Mouse (Mus musculus): ENCODE results near the gene Smg6. TPM values are rescaled to one million over a fixed set of nuclear protein-coding genes. Genes with fewer than 3 reads are reported as not detected.

The Smg6 gene
- polyA plus RNA-seq, 1 experiment from 2014 or later: 19.9 TPM

GRCm38 (mm10) chr11:75191841-75192240 lies 266.2 kb downstream of the Smg6 start:
- Histone ChIP-seq H3K27ac (ENCODE audit: low read length) (no peak overlapping the region), H3K4me1 (ENCODE audit: control insufficient read depth, insufficient read depth, low read length) (peaks cover 26% of the 10 kb centered on the region), H3K4me2 (replicated peaks; ENCODE audit: low read depth, low read length) (no peak overlapping the region), H3K4me3 (ENCODE audit: low read depth, low read length) (no peak overlapping the region), H3K27me3 (ENCODE audit: control insufficient read depth, insufficient read depth, low read length) (peaks cover 29% of the 10 kb centered on the region), H3K9ac (replicated peaks; ENCODE audit: low read depth, low read length) (no peak overlapping the region), H3K36me3 (ENCODE audit: control insufficient read depth, insufficient read depth, low read length) (no peaks in the 10 kb centered on the region), H3K9me3 (ENCODE audit: control insufficient read depth, low read depth, low read length) (no peaks in the 10 kb centered on the region)
- 66% methylated on average over 6 of the region's 6 CpGs for WGBS
- ATAC-seq (ENCODE audit: insufficient number of reproducible peaks, insufficient read depth, low FRiP score, low read depth): no peak

DNA sequence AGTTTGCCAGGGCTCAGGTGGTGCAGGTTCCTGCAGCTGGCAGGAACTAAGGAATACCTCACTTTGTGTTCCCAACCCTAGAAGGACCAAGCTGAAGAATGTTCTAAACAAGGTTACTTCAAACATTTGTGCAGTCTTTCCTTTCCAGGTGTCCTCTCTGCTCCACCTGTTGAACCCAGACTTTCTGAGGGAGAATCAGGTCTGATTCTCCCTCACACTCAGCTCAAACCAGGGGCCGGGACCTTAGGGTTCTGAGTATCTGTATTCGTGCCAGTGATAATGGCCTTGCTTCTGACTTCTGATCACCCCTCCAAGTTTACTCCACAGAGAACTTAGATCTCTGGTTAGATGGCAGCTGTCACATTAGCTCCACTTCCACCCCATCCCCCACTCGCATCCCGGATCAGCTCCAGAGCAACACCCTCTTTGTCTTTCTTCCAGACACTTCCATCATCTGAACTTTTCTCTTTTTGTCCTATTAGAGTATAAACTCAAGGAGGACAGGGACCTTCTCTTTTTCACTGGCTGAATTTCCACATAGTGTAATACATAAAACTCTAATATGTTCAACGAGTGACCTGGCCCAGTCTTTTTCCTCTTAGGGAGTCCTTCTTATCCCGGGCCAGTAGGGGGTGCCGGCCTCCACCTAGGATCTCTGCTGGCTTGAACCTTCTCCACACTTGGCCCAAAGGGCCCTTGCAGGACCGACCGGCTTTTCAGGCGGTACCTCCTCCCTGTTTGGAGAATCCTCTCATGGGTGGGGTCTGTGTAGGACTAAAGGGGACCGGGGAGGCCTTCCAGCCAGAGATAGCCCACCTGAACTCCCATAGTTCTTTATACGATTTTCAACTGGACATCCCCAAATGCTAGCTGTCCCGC lies 267.0 kb downstream of the Smg6 start:
- no peaks in the 10 kb centered on the region for H3K36me3 ChIP-seq (ENCODE audit: control insufficient read depth, insufficient read depth, low read length)
- WGBS: 26% methylated on average over 13 of the region's 13 CpGs
- no peaks in the 10 kb centered on the region for H3K9me3 ChIP-seq (ENCODE audit: control insufficient read depth, low read depth, low read length)
- H3K4me1 ChIP-seq (ENCODE audit: control insufficient read depth, insufficient read depth, low read length): peaks cover 26% of the 10 kb centered on the region
- H3K4me2 ChIP-seq (replicated peaks; ENCODE audit: low read depth, low read length): peak overlapping the region; percentile 87
- H3K4me3 ChIP-seq (ENCODE audit: low read depth, low read length): peak overlapping the region; percentile 48
- no peak overlapping the region for H3K9ac ChIP-seq (replicated peaks; ENCODE audit: low read depth, low read length)
- H3K27ac ChIP-seq (ENCODE audit: low read length): no peak overlapping the region
- ATAC-seq (ENCODE audit: insufficient number of reproducible peaks, insufficient read depth, low FRiP score, low read depth): peak; percentile 54; the same call in 1 of the 2 replicates
- H3K27me3 ChIP-seq (ENCODE audit: control insufficient read depth, insufficient read depth, low read length): peaks cover 29% of the 10 kb centered on the region

DNA sequence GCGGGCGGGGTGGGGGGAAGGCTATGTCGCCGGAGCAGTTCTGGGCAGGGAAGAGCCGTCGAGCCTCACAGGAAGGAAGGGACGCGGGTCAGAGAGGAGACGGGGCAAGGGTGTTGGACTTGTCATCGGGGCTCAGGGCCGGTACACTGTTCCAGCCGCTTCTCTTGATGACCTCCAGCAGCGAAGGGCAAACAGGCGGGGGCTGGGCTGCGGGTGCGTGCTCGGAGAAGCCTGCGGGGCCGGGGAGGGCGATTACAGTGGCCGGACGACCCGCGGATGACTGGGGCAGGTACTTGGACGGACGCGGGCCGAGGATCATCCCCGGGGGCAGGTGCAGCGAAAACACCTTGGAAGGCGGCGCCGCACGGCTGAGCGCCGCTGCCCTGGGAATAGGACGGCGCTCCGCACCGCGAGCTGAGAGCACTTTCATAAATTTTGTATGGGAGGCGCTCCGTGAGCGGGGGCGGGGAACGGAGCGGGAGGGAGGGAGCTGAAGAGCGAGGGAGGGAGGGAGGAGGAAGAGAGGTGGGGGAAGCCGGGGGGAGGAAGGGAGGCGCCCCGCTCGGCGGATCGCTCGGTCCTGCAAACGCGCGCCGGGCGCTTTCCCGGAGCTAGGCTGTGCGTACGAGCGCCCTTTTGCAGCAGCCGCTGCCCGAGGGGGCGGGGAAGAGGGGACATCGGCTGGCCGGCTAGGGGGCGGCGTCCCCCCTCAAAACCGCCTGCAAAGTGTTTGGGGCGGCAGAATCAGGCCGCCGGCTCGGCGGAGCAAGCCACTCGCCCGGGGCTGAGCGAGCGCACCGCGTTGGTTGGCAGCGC lies 267.8 kb downstream of the Smg6 start, which contains the start of gene Rtn4rl1:
Rtn4rl1 (plus strand) TSS at position 528 of the 816 bp plus-strand sequence.
- 1% methylated on average over 80 of the region's 84 CpGs for WGBS
- Histone ChIP-seq H3K4me1 (ENCODE audit: control insufficient read depth, insufficient read depth, low read length) (peaks cover 26% of the 10 kb centered on the region), H3K36me3 (ENCODE audit: control insufficient read depth, insufficient read depth, low read length) (no peaks in the 10 kb centered on the region), H3K4me2 (replicated peaks; ENCODE audit: low read depth, low read length) (peak within 1 kb of the TSS; percentile 87), H3K9ac (replicated peaks; ENCODE audit: low read depth, low read length) (no peak within 1 kb of the TSS; the same call in 1 of the 2 replicates), H3K27me3 (ENCODE audit: control insufficient read depth, insufficient read depth, low read length) (peaks cover 29% of the 10 kb centered on the region), H3K27ac (ENCODE audit: low read length) (no peak within 1 kb of the TSS), H3K4me3 (ENCODE audit: low read depth, low read length) (peak within 1 kb of the TSS; percentile 48), H3K9me3 (ENCODE audit: control insufficient read depth, low read depth, low read length) (no peaks in the 10 kb centered on the region)
- ATAC-seq (ENCODE audit: insufficient number of reproducible peaks, insufficient read depth, low FRiP score, low read depth): 0 out of 2 replicates have a peak, but pooled peaks have one; percentile 5

DNA sequence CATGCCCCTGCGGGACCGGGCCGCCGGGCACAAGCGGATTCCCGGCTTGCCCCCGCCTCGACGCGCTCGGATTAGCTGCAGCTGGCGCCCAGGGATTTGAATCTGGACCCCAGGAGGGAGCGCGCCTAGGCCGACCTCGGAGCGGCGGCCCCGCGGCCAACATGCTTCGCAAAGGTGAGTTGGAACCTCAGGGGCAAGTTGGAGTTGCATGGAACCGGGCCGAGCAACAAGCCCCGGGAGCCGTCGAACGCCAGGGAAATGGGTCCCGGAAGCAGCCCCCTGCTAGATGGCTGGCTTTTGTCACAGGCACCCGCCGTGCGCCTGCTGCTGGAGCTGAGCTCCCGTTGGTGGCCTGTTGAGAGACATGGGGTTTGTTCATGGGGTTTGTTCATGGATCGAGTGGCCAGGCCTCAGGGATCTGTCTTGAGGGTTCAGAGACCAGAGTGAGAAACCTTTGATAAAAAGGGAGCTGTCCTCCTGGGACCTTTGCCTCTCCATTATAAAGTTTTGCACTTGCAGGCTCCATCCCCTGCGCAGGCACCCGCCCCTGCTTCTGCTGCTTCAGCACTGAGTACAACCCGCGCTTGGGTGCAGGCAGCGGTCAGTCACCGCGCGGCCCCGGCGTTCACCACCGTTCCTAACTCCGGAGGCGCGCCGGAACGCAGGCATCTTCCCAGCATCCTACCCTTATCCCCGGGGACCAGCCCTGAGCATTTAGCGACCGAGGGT lies 268.7 kb downstream of the Smg6 start:
- peaks cover 29% of the 10 kb centered on the region for H3K27me3 ChIP-seq (ENCODE audit: control insufficient read depth, insufficient read depth, low read length)

DNA sequence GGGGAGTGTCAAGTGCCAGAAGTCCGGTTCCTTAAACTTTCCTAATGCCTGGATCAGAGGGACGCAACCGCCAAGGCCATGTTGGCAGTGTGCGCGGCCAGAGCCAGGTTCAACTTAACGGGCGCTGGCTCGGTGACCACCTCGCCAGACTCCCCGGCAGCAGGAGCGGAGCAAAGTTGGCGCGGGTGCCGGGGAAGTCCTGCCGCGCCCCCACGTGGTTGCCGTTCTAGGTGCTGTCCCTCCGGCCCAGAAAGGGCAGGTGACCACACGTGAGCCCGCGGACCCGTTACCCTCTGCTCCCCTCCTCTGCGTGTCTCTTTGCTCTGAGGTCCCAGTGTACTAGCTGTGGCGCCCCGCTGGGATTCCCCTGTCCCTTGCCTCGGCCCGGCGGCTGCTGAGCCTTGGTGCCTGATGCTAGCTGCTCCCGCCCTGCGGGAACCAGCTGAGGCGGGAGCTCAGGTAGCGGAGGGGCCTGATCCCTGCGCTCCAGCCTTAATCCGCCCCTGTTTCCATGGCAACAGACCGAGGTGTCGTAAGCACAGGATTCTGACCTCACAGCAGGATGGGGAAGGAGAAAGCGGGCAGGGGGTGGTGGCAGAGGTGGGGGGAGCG lies 269.3 kb downstream of the Smg6 start:
- WGBS: under 1% methylated on average over 39 of the region's 39 CpGs

More for the DNA sequence above, 268.7 kb downstream of the Smg6 start:
- no peak for ATAC-seq (ENCODE audit: insufficient number of reproducible peaks, insufficient read depth, low FRiP score, low read depth)
- no peaks in the 10 kb centered on the region for H3K9me3 ChIP-seq (ENCODE audit: control insufficient read depth, low read depth, low read length)
- H3K9ac ChIP-seq (replicated peaks; ENCODE audit: low read depth, low read length): no peak overlapping the region; the same call in 1 of the 2 replicates
- peak overlapping the region; percentile 87 for H3K4me2 ChIP-seq (replicated peaks; ENCODE audit: low read depth, low read length)
- H3K27ac ChIP-seq (ENCODE audit: low read length): no peak overlapping the region
- no peaks in the 10 kb centered on the region for H3K36me3 ChIP-seq (ENCODE audit: control insufficient read depth, insufficient read depth, low read length)
- peaks cover 24% of the 10 kb centered on the region for H3K4me1 ChIP-seq (ENCODE audit: control insufficient read depth, insufficient read depth, low read length)
- WGBS: under 1% methylated on average over 52 of the region's 52 CpGs
- peak overlapping the region; percentile 48 for H3K4me3 ChIP-seq (ENCODE audit: low read depth, low read length)

GRCm38 (mm10) chr11:75196131-75196530 lies 270.5 kb downstream of the Smg6 start:
- 66% methylated on average over 6 of the region's 6 CpGs for WGBS
- no peaks in the 10 kb centered on the region for H3K36me3 ChIP-seq (ENCODE audit: control insufficient read depth, insufficient read depth, low read length)
- H3K4me1 ChIP-seq (ENCODE audit: control insufficient read depth, insufficient read depth, low read length): peaks cover 22% of the 10 kb centered on the region; the same call in 1 of the 2 replicates
- H3K4me2 ChIP-seq (replicated peaks; ENCODE audit: low read depth, low read length): no peak overlapping the region
- H3K27me3 ChIP-seq (ENCODE audit: control insufficient read depth, insufficient read depth, low read length): peaks cover 29% of the 10 kb centered on the region
- H3K27ac ChIP-seq (ENCODE audit: low read length): no peak overlapping the region
- ATAC-seq (ENCODE audit: insufficient number of reproducible peaks, insufficient read depth, low FRiP score, low read depth): no peak
- no peak overlapping the region for H3K9ac ChIP-seq (replicated peaks; ENCODE audit: low read depth, low read length)
- no peak overlapping the region for H3K4me3 ChIP-seq (ENCODE audit: low read depth, low read length)
- no peaks in the 10 kb centered on the region for H3K9me3 ChIP-seq (ENCODE audit: control insufficient read depth, low read depth, low read length)

More for the DNA sequence above, 269.3 kb downstream of the Smg6 start:
- peaks cover 29% of the 10 kb centered on the region for H3K27me3 ChIP-seq (ENCODE audit: control insufficient read depth, insufficient read depth, low read length)
- H3K9me3 ChIP-seq (ENCODE audit: control insufficient read depth, low read depth, low read length): no peaks in the 10 kb centered on the region
- ATAC-seq (ENCODE audit: insufficient number of reproducible peaks, insufficient read depth, low FRiP score, low read depth): no peak
- peaks cover 22% of the 10 kb centered on the region; the same call in 1 of the 2 replicates for H3K4me1 ChIP-seq (ENCODE audit: control insufficient read depth, insufficient read depth, low read length)
- H3K4me3 ChIP-seq (ENCODE audit: low read depth, low read length): peak overlapping the region; percentile 48
- no peak overlapping the region; the same call in 1 of the 2 replicates for H3K9ac ChIP-seq (replicated peaks; ENCODE audit: low read depth, low read length)
- peak overlapping the region; percentile 87 for H3K4me2 ChIP-seq (replicated peaks; ENCODE audit: low read depth, low read length)
- H3K36me3 ChIP-seq (ENCODE audit: control insufficient read depth, insufficient read depth, low read length): no peaks in the 10 kb centered on the region
- no peak overlapping the region for H3K27ac ChIP-seq (ENCODE audit: low read length)

- Histone ChIP-seq H3K4me2 (replicated peaks; ENCODE audit: low read depth, low read length) (no peak overlapping the region), H3K9me3 (ENCODE audit: control insufficient read depth, low read depth, low read length) (no peaks in the 10 kb centered on the region), H3K27me3 (ENCODE audit: control insufficient read depth, insufficient read depth, low read length) (peaks cover 29% of the 10 kb centered on the region), H3K9ac (replicated peaks; ENCODE audit: low read depth, low read length) (no peak overlapping the region), H3K36me3 (ENCODE audit: control insufficient read depth, insufficient read depth, low read length) (no peaks in the 10 kb centered on the region), H3K4me3 (ENCODE audit: low read depth, low read length) (no peak overlapping the region), H3K4me1 (ENCODE audit: control insufficient read depth, insufficient read depth, low read length) (peaks cover 26% of the 10 kb centered on the region), H3K27ac (ENCODE audit: low read length) (no peak overlapping the region)
- ATAC-seq (ENCODE audit: insufficient number of reproducible peaks, insufficient read depth, low FRiP score, low read depth): no peak
- WGBS: 38% methylated on average over 7 of the region's 7 CpGs
Measured at GRCm38 (mm10) chr11:75197956-75198355, 272.3 kb downstream of the Smg6 start.

Data from stomach, embryonic 14.5 days (tissue).